Mouse (Mus musculus): Measurements from ENCODE around the gene Med13.

DNA sequence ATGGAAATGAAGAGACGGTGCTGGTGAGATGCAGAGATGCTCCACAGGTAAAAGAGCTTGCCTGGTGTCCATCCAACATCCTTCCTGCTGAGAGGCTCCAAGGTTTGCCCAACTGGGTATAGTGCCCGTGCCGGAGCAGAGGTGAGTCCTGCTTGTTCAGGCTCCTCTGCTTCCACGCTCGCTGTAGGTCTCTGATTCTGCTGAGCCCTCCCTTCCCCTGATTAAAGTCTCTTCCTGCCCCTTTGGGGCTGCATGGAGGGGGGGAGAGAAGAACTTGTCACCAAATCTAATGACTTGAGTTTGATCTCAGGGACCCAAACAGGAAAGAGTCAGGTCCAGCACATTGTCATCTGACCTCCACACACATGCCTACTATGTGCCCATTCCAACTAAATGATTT is 12.5 kb upstream of the Med13 start:
- TF ChIP-seq CTCF (conservative IDR thresholded peaks at IDR 0.05; ENCODE audit: insufficient read depth, insufficient read length, low read depth, low read length), result no peak
- TF ChIP-seq POLR2A (IDR thresholded peaks at IDR 0.05; ENCODE audit: low read depth, low read length), result no peak

Data from kidney, adult 2 months (tissue).